Mouse (Mus musculus) spleen, adult 18-20 months (tissue): ENCODE results near the gene Ccdc65.

Experiments
- DNase-seq, 2 experiments: peaks; one replicate each; pipeline ENCODE4 v3.0.0; 2022; ENCODE audit warnings: mixed read lengths in 2 of 2

Ccdc65 gene

DNA sequence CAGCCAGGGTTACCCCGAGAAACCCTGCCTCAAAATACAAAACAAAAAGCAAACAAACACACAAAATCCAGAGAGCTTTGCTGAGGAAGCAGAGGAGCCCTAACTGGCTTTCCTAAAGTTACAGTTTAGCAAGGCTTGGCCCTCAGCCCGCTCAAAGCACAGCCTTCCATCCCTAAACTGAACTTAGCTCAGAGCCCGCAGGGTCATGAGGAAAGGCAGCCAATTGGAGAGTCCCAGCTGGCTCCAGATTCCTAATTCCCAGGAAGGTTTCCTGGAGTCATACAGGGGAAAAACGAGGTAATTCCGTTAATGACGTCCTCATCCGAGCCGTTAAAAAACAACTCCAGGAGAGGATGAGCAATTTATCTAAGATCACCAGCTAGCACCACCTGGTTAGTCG lies 12.3 kb upstream of the Ccdc65 start:
- no peak for DNase-seq

DNA sequence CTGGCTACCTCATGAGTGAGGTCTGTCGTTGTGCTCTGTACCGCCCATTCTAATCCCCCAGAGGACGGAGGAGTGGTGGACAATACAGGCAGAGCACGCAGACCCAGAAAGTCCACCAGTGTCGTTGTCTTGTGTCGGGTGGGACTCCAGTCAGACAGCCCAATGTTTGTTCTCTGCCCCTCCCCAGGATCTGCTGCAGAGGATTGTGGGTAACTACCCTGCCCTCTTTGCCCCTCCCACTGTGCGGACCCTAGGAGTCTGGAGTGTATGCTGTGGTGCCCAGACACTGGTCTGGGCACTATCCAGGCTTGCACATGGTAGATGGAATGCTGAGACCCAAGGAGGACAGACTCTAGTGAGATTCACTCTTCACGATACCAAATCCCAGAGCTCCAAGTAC lies 11.8 kb upstream of the Ccdc65 start:
- DNase-seq, result no peak

DNA sequence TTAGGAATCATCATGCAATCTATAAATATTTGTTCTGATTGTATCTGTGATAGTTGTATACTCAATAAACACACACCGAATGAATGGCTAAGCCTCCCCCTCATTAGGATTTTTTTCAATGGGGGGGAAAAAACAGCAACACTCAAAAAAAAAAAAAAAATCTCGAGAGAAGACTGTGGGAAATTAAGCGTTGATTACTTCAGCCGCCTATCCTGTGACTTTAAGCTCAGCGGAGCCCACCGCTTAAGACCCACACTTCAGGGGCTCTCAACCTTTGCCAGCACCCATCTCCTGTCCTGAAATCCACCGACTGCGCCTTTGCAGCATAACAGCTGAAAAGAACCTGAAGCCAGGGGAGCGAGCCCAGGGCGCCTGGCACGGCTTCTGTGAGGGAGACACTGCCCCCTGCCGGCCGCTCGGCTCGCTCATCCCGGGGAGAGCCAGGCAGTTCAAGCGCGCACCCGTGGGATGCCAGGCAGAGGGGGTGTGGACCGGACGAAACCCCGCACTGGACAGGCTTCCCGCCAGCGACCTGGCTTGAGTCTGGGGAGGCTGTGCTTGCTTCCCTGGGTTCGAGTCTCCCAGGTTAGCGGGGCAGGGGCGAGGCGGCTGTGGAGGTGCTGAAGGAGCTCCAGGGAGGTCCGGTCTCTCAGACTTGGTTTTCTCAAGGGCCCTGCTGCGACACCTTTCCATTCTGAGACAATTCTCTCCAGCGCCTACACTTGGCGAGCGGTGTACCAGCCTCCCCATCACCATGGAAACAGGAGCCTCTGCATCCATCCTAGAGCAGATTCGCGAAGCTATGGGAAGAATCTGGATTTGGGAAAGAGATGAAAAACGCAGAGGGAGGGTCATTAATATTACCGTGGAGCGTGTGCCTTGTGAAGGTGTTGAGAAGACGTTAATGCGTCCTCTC lies 8.6 kb upstream of the Ccdc65 start:
- peak; percentile 57 to 87 for DNase-seq

DNA sequence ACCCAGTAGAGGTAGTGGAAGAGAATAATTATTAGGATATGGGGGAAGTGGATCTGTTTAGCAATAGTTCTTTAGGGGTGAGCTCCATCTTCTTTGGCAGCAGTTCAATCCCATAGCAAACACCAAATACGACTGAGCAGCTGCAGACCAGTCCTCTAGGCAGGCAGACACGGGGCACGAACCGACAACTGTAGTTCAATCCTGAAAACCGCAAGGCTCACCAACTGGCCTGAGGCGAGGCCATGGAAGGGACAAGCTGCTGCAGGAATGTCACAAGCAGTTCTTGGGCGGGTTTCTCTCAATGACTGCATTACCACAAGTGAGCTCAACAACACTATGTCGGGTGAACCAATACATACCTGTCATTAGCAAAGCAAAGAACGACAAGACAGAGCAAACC lies 3.7 kb upstream of the Ccdc65 start:
- DNase-seq, result no peak

DNA sequence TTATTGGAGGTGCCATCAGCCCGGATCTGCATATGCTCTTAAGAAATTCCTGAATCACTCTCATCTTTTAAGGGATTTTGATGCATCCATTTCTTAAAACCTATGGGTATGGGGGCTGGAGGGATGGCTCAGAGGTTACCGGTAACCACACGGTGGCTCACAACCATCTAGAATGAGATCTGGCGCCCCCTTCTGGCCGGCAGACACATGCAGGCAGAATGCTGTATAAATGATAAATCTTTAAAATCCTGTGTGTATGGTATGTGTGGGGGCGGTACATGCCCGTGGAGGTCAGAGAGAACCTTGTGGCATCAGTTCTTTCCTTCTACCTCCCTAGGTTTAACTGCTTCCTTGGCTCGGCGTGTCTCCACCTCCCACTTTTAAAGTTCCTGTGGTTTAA lies 2.4 kb downstream of the Ccdc65 start:
- DNase-seq, result peak; percentile 44 to 77

DNA sequence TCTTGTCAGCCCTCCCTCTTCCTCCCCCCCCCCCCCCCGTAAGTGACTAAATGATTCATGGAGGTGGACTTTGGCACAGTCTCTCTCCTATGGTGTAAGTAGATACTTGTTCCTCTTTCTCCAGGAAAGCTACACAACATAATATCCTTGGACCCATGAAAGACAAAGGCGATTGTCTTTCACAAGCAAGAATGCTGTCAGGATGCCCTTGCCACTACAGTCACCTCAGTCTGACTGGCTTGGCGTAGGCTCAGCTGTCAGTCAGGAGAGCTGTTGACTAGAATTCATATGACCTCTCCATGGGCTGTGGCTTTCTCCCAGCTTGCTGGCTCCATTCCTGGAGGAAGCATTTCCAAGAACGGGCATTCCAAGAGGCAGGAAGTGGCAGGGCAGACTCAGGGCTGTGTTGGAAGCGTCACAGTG lies 6.2 kb downstream of the Ccdc65 start:
- DNase-seq, result no peak

DNA sequence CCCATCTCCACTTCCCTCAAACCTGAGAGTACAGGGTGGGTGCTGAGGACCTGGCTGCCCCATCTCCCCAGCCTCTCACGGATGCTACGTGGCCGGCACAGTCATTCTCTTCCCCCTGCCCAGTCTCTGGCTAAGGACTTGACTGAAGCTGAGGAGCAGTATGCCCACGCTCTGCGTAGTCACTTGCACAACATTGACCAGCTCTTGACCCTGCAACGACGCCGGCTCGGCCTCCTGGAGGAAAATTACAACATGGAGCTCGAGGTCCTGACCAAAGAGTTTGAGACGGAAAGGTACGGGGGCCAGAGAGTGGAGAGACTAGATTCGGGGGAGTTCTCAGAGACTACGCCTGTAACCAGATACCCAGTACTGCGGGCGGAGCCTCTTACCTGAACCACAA lies 9.3 kb downstream of the Ccdc65 start:
- no peak for DNase-seq

DNA sequence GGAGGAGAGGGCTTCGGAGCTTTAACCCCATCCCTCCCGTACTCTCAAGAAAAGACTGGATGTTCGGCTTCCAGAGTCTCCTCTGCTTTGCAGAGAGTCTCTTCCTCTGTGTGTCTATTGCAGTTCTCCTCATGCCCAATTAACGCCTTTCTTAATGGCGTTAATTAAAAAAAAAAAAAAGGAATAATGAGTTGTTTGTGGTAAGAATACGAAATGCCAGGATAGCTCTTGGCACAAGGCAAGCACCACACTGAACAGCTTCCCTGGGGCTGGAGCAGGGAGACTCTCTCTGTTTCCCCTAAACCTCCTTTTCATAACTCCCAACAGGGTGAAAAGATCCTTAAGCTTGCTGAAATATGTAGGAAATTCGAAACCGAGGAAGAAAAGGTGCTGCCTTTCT lies 14.2 kb downstream of the Ccdc65 start:
- DNase-seq, result no peak

DNA sequence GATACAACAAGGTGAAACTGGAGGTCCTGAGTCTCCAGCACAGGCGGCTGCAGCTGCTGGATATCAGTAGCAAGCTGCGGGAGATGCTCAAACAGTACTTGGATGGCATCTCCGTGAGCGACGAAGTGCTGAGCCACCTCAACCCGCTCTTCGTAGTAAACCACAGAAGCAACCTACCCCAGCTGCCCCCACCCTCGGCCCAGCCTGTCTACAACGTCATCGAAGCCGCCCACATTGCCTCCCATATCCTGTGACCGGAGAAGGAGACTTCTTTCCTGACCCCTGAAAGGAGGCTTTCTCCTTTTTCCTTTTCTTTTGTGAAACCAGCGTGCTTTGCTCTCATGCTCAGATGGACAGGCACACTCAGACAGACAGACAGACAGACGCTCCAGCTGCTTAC lies 14.8 kb downstream of the Ccdc65 start:
- DNase-seq, result no peak

DNA sequence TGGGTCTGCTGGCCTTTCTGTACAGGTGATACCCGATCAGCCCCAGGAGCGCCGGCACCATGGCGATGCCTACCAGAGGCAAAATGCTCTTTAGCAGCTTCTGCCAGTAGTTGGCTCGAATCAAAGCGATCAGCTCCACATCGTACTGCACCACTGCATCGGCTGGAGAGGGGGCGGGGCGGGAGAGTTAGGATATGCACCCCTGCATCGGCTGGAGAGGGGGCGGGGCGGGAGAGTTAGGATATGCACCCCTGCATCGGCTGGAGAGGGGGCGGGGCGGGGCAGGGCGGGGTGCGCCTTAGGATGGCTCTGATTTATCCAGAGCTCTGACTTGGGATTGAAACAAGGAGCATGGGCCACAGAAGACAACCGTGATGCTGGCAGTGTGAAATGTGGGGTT lies 16.4 kb downstream of the Ccdc65 start:
- no peak for DNase-seq

DNA sequence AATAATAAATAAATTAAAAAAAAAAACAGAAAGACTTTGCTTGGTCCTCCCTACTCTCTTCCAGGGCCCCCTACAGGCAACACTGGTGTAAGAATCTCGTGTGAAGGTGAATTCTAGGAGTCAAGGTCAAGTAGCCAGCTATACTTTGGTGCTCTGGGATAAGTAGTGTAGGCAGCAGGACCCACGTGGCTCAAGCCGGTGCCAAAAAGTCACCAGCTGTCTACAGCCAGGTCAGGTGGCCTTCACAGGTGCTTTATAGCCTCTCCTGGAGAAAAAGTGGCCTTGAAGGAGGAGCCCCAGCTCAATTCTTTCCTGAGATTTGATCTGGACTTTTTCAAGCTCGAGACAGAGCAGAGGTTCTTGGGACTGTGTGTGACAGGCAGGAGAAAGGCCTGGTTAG lies 18.1 kb downstream of the Ccdc65 start:
- DNase-seq, result no peak

DNA sequence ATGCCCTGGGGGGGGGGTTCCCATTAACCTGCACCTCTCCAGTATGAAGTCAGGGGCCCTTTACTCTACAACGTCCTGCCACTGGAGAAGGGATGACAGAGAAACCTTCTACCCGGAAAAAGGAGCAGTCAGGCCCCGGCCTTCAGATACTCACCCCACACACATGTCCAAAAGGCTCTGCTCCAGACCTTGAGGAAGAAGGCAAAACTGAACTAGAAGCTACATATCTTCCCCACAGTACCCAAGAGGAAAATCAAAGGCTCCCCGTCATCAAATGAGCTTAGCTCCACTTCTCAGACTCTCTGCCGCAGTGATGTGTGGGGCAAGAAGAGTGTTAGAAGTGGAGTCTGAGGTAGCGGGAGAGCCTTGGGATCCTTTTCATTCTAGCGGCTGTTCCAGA lies 18.7 kb downstream of the Ccdc65 start:
- DNase-seq, result no peak

DNA sequence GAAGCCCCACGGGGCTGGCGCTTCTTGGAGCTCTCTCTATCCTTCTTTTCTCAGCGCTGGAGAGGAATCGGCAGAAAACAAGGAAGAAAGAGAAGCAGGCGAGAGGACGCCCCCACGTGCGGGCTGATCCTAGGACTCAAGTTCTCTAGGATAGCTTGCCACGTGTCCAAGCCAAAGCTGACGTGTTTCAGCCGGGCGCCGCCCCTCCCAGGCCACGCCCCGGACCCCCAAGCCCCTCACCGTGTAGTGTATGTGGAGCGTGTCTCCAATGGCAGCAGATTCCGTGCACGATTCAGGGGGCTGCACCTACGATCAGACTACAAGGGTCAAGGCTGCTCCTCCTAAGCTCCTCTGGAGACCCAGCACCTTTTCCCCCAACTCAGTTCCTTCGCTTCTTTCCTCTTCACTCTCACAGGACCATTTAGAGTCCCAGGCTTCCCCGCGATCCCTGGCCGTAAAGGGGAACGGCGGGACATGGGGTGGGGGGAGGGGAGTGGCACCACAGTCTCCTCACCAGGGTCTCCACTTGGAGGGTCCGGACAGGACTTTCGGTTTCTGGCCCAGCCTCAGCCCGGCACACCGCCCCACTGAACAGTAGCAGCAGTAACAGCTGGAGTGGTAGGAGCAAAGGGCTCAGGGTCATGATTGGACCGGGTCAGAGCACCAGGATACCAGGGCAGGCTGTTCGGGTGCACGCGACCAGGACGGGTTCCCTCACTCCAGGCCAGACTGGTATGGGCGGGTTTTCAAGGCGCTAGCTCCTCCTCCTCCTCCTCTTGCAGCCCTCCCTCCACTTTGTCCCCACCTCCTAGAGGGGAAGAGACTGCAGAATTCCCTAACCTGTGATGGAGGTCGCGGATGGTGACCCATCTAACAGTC lies 19.7 kb downstream of the Ccdc65 start, which contains the start of gene Fkbp11:
Gene Fkbp11 (minus strand): TSS at position 756 of the 879 bp plus-strand sequence.
- DNase-seq, result peak; percentile 34 to 49

DNA sequence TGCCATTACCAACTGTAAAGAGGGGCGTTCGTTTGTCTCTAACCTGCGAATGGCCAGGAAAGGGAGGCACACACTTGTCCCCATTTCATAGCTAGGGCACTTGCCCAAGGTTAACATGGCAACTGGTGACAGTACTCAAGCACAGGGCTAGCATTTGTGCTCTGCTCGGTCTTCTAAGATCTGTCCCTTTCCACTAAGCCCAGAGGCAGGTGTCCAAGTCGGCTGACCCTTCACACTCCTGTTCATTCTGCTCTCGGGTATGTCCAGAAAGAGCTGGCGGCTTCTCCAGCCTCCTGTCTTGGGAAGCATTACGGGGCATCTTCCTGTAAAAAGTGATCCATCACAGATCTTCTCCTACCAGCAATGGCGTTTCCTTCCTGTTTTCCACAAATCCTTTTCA lies 20.4 kb downstream of the Ccdc65 start:
- no peak for DNase-seq

DNA sequence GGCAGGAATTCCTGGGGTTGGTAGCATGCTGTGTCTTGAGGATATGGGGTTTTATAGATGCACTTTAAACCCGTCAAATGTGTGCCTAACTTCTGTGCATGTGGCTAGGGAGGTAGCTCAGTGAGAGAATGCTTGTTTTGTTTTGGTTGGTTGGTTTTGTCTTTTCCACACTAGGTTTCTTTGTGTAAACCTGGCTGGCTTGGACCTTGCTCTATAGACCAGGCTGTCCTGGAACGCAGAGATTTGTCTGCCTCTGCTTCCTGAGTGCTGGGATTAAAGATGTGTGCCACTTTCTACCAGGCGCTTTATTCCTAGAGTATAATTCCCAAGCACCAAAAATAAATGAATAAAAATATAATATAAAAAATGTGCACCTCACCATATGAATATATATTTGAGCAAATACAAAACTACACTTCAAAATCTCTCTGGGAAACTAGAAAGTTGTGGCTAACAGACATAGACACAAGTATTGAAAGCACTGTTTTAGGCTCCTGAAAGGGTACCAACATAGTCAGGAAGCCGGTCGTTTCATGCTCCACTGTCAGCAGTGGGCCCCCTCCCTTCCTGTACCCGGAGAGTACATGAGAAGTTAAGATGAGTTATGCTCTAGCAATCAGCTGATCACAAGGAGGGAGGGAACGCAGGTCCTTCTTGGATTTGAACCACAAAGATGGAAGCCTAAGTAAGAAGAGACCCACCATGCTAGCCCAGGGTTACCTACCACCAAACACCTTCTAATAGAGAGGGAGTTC lies 22.0 kb downstream of the Ccdc65 start:
- peak in 1 of 2 experiments; percentile 32 for DNase-seq

DNA sequence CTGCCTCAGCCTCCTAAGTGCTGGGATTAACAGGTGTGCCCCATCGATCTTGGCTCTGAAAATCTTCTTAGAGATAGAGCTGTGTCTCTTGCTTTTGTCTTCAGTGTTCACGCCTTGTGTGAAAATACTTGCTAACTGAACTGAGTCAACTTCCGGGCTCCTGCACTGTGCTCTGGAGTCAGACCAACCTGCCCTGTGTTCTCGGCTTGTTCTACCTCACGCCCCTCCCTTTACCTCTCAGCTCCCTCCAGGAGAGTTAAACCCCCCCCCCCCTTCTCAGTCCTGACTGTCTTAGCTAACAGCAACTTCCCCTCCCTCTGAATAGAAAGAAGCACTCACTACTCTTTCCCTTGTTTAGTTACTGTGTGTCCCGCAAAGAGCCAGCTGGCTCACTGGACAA lies 22.8 kb downstream of the Ccdc65 start:
- no peak for DNase-seq

DNA sequence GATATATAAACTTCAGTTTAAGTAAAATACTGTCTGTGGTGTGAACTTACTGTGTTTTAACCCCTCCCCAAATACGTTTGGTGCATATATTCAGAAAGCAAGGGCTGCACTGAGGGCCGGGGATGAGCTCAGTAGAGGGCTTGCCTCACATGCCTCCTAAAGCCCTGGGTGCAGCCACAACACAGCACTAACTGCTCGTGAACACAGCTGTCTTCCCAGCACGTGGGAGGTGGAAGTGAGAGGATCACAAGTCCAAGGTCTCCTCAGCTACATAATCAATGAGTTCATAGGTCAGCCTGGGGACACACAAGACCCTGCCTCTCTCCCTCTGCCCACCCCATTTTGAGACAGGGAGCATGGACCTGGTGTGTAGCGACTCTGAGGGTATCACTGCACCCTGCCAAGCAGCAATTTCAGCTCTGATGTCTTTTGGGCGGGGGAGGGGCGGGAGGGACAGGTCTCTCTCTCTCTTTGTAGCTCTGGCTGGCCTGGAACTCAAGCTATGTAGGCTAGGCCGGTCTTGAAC lies 24.1 kb downstream of the Ccdc65 start:
- no peak for DNase-seq

DNA sequence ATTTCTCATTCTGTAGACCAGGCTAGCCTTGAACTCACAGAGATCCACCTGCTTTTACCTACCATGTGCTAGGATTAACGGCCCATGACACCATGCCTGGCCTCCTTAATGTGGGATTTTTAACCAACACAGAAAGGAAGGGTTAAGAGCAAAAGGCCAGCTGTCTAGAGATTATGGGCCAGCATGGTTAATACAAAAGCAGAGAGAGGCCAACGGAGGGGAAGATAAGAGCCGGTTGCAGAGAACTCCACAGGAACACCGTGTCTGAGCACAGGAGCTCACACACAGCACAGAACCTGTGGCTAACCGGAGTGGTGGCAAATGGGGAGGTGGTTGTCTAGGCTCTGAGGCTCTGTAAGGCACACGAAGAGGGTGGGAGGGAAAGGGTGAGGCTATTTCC lies 25.4 kb downstream of the Ccdc65 start:
- DNase-seq, result no peak

DNA sequence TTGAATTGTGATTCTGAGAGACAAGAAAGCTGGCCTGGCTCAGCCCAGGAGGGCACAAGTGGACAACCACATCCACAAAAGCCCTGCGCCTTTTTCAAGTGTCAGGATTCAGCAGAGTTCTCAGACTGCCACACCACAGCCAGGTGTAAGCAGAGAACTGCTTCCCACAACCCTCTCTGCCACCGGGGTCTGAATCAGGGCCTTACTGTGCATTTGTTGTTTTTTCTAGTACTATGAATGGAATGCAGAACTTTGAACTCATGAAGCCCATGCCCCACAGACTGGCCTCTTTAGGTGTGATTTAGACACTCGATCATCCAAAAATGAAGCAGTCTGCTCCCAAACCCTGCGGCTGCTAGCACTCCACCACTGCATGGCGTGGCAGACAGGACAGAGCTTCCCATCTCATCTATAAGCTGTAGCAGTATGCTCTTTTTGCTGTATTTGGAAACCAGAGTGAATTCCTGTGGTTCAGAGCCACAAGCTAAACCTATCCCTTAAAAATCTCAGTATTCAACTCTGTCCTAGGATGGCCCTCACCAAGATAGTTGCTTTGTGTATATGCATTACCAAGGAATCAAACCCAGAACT lies 26.1 kb downstream of the Ccdc65 start:
- DNase-seq, result no peak

DNA sequence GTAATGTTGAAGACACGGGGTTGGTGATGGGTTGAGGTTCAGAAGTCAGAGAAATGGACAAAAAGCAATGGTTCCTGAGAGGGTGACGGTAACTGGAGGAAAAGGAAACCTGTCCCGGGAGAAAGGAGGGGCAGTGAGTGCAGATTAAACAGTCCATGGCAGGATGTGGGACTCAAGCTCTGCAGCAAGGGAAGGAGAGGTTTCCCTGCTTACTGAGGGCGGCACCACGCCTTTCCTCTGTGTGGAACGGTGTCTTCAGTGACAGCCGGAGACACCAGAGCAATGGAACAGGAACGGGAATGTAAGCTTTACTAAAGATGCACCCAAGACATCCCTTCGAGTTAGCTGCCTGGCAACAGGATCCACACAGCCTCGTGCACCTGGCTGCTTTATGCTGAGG lies 28.5 kb downstream of the Ccdc65 start:
- no peak for DNase-seq

DNA sequence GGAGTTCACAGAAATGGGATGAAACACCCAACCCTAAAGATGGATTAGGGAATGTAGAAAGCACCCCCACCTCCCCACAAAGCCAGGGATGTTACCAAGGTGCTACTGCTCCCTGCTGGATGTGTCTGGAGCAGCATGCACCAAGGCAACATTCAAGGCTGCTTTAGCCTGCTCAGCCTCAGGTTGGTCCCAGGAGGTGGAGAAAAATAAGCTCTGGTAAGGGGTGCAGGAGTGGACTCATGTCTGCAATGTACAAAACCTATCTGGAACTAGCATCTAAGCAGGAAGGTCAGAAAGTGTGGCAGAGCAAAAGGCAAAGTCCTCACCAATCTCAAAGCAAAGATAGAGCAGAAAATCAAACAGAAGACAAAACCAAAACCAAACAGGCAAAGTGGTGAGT lies 29.9 kb downstream of the Ccdc65 start:
- peak in 1 of 2 experiments; percentile 53 for DNase-seq

DNA sequence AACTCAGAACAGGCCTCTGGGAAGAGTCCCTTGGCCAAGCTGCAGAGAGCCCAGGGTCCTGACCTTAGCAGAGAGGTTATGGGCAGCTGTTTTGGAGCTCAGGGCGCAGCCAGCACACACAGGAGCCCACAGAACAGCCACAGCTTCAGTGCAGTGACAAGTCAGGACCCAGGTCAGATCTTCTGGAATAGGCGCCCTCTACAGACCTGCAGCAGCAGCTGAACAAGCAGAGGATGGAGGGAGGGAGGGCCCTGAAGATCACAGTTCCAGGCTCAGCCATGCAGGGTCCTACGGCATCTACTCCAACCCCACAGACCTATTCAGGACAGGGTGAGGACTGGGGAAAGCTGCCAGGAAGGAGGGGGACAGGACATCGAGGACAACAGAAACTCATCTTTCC lies 30.8 kb downstream of the Ccdc65 start:
- DNase-seq, result no peak
